ENCODE assay signal across 1 mouse cellular context in the genomic region with DNA sequence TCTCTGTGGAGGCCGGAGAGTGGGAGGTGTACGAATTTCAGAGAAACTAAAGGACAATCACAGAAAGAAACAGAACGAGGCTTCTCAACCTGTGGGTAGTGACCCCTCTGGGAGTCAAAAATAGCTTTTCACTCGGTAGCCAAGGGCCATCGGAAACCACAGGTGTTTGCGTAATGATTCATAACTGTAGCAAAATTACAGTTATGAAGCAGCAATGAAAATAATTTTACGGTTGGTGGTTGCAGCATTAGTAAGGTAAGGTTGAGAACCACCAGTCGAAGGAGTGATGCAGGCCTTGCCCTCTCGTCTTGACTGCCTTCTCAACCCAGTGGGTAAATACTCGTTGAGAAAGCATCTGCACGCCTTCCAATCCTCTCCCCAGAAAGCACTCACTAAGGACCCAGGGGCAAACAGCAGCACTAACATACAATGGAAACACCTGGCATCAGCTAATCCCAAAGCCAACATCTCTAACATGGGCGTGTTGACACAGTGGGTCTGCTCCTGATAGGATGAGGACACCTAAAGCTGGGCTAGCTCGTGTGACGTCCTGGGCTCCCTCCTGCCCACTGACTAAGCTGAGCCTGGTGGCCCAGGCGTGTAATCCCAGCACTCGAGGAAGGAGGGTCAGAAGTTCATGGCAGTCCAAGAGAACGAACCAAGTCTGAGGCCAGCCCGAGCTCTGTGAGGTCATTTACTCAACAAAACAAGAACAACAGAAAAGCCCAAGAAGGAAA.
TF ChIP-seq lines count a peak whose summit lies in the region.

No protein-coding gene starts in this region.

TF ChIP-seq in C2C12, 6 proteins besides CTCF, POLR2A, EP300 and RAD21:
- TF ChIP-seq MYOD1 (IDR thresholded peaks at IDR 0.05; ENCODE audit: control insufficient read depth, insufficient read length, low read depth) (no peak), CEBPB (IDR thresholded peaks at IDR 0.05; ENCODE audit: low read depth) (peak; percentile 24), USF1 (IDR thresholded peaks at IDR 0.05; ENCODE audit: low read depth) (no peak)
